Mouse (Mus musculus): ENCODE results near the gene Fmnl1.

- no peak for TF ChIP-seq POLR2A (IDR thresholded peaks at IDR 0.05; ENCODE audit: extremely low read depth, insufficient read depth, low read length)
- TF ChIP-seq CTCF (IDR thresholded peaks at IDR 0.05; ENCODE audit: low read depth, low read length) = no peak
These were observed 75.3 kb downstream of the Fmnl1 start for GRCm38 (mm10) chr11:103246081-103246730.

Measured in liver, adult 2 months (tissue).